Mouse (Mus musculus) lung, embryonic 14.5 days (tissue): ENCODE measurements around the gene Vwce. TPM values are rescaled to one million over a fixed set of nuclear protein-coding genes. Genes with fewer than 3 reads are reported as not detected.

ENCODE experiments used
- ATAC-seq: fragments of 200-750 bp; cut with Nextera tagmentation; 2 replicates; pipeline ENCODE4 v1.8.0; 2017; ENCODE audit warnings: mild to moderate bottlenecking, moderate TSS enrichment, moderate library complexity; ENCODE audit not compliant: insufficient read depth
- DNase-seq: peaks from one replicate; pipeline ENCODE4 v3.0.0-alpha.2; 2015
- H3K27ac ChIP-seq: fragments of 300-500 bp; sonication (generic); 2 replicates; pipeline ENCODE4 v1.5.1; 2014; ENCODE audit warnings: low read depth, mild to moderate bottlenecking, moderate library complexity
- H3K27me3 ChIP-seq: fragments of 300-500 bp; sonication (generic); 2 replicates; pipeline ENCODE4 v1.6.1; 2014; ENCODE audit warnings: low read length, control low read depth; ENCODE audit not compliant: insufficient read depth
- H3K36me3 ChIP-seq: fragments of 300-500 bp; sonication (generic); 2 replicates; pipeline ENCODE4 v1.6.1; 2014; ENCODE audit warnings: control low read depth; ENCODE audit not compliant: insufficient read depth
- H3K4me1 ChIP-seq: fragments of 300-500 bp; sonication (generic); 2 replicates; pipeline ENCODE4 v1.6.1; 2014; ENCODE audit warnings: antibody characterized with exemption, control low read depth; ENCODE audit not compliant: insufficient read depth
- H3K4me2 ChIP-seq: fragments of 300-500 bp; sonication (generic); 2 replicates; pipeline ENCODE4 v1.6.1; 2014; ENCODE audit warnings: mild to moderate bottlenecking
- H3K4me3 ChIP-seq: fragments of 300-500 bp; sonication (generic); 2 replicates; pipeline ENCODE4 v1.5.1; 2014; ENCODE audit warnings: low read depth, low read length
- H3K9ac ChIP-seq: fragments of 300-500 bp; sonication (generic); 2 replicates; pipeline ENCODE4 v1.6.1; 2014
- H3K9me3 ChIP-seq: fragments of 300-500 bp; sonication (generic); 2 replicates; pipeline ENCODE4 v1.6.1; 2016; ENCODE audit warnings: low read depth, low read length, control low read depth
- CTCF ChIP-seq: IDR thresholded peaks from 2 replicates; pipeline ENCODE4 v1.5.1; 2016; ENCODE audit warnings: antibody characterized with exemption, low read depth
- WGBS: fragments of 180-500 bp; shearing (Covaris S2); extraction: QIAGEN DNeasy Blood & Tissue Kit; methylation state at CpG from one replicate; pipeline ENCODE4 v1.1.7; 2014; 5-methylcytosine and 5-hydroxymethylcytosine counted together
- polyA plus RNA-seq: library from polyadenylated mRNA; unstranded; fragments of >200 nt; fragmentation: Nextera tagmentation; extraction: Ambion mirVana; gene quantifications from 2 replicates; pipeline ENCODE4 v1.2.1, GENCODE M21; 2014

Vwce gene
- polyA plus RNA-seq, 1 experiment from 2014 or later = 1.3 TPM

- Histone ChIP-seq H3K9me3 (no peaks in the 10 kb centered on the region), H3K36me3 (peaks cover 39% of the 10 kb centered on the region), H3K4me1 (no peaks in the 10 kb centered on the region), H3K27ac (no peak overlapping the region), H3K9ac (no peak overlapping the region), H3K4me2 (no peak overlapping the region), H3K27me3 (no peaks in the 10 kb centered on the region), H3K4me3 (no peak overlapping the region)
- peak; percentile 34 for TF ChIP-seq CTCF
- no peak for ATAC-seq
- 31% methylated on average over 3 of the region's 3 CpGs for WGBS
- DNase-seq = no peak
These were observed 35.8 kb upstream of the Vwce start for GRCm38 (mm10) chr19:10598188-10598587.

- H3K27me3 ChIP-seq = no peaks in the 10 kb centered on the region
- 0 out of 2 replicates have a peak, but pooled peaks cover 1% of the 10 kb centered on the region for H3K4me1 ChIP-seq
- 76% methylated on average over 2 of the region's 2 CpGs for WGBS
- DNase-seq (no peak), ATAC-seq (no peak)
- H3K9ac ChIP-seq = no peak overlapping the region
- no peaks in the 10 kb centered on the region for H3K9me3 ChIP-seq
- H3K36me3 ChIP-seq = peaks cover 32% of the 10 kb centered on the region
- no peak overlapping the region for H3K27ac ChIP-seq
- no peak overlapping the region for H3K4me3 ChIP-seq
- H3K4me2 ChIP-seq = no peak overlapping the region
- TF ChIP-seq CTCF = no peak
These were observed 34.4 kb upstream of the Vwce start for GRCm38 (mm10) chr19:10599648-10600047.

- Histone ChIP-seq H3K9me3 (no peaks in the 10 kb centered on the region), H3K27ac (peak overlapping the region; percentile 89), H3K4me2 (peak overlapping the region; percentile 59), H3K9ac (peak overlapping the region; percentile 61), H3K27me3 (no peaks in the 10 kb centered on the region), H3K4me1 (peaks cover 9% of the 10 kb centered on the region; the same call in 1 of the 2 replicates), H3K36me3 (peaks cover 21% of the 10 kb centered on the region), H3K4me3 (peak overlapping the region; percentile 21)
- TF ChIP-seq CTCF = no peak
- DNase-seq (no peak), ATAC-seq (0 out of 2 replicates have a peak, but pooled peaks have one; percentile 16)
- 7% methylated on average over 6 of the region's 6 CpGs for WGBS
These were observed 31.7 kb upstream of the Vwce start for GRCm38 (mm10) chr19:10602247-10602769.

GRCm38 (mm10) chr19:10602787-10603186, 31.2 kb upstream of the Vwce start:
- TF ChIP-seq CTCF = peak; percentile 88
- peak; percentile 64; the same call in 1 of the 2 replicates for ATAC-seq
- under 1% methylated on average over 9 of the region's 9 CpGs for WGBS

GRCm38 (mm10) chr19:10603660-10604523, 30.1 kb upstream of the Vwce start:
- DNase-seq (no peak), ATAC-seq (no peak)
- Histone ChIP-seq H3K27ac (no peak overlapping the region), H3K4me2 (0 out of 2 replicates have a peak overlapping the region, but pooled peaks have one; percentile 71), H3K27me3 (no peaks in the 10 kb centered on the region), H3K36me3 (peaks cover 27% of the 10 kb centered on the region), H3K4me3 (no peak overlapping the region), H3K9ac (peak overlapping the region; percentile 70), H3K4me1 (peaks cover 9% of the 10 kb centered on the region; the same call in 1 of the 2 replicates), H3K9me3 (no peaks in the 10 kb centered on the region)
- WGBS = 80% methylated on average over 18 of the region's 18 CpGs
- TF ChIP-seq CTCF = no peak

More at GRCm38 (mm10) chr19:10602787-10603186, 31.2 kb upstream of the Vwce start:
- Histone ChIP-seq H3K4me3 (peak overlapping the region; percentile 21), H3K27ac (peak overlapping the region; percentile 89), H3K4me2 (peak overlapping the region; percentile 59), H3K9me3 (no peaks in the 10 kb centered on the region), H3K9ac (peak overlapping the region; percentile 61), H3K36me3 (peaks cover 23% of the 10 kb centered on the region), H3K27me3 (no peaks in the 10 kb centered on the region), H3K4me1 (peaks cover 9% of the 10 kb centered on the region; the same call in 1 of the 2 replicates)
- peak; percentile 98 for DNase-seq

GRCm38 (mm10) chr19:10604534-10604933, 29.5 kb upstream of the Vwce start:
- H3K9ac ChIP-seq = peak overlapping the region; percentile 70
- ATAC-seq (no peak), DNase-seq (no peak)
- peaks cover 9% of the 10 kb centered on the region; the same call in 1 of the 2 replicates for H3K4me1 ChIP-seq
- TF ChIP-seq CTCF = no peak
- WGBS = 39% methylated on average over 3 of the region's 3 CpGs
- H3K27ac ChIP-seq = peak overlapping the region; percentile 92
- H3K36me3 ChIP-seq = peaks cover 31% of the 10 kb centered on the region
- H3K27me3 ChIP-seq = no peaks in the 10 kb centered on the region
- H3K4me3 ChIP-seq = peak overlapping the region; percentile 94
- no peaks in the 10 kb centered on the region for H3K9me3 ChIP-seq
- peak overlapping the region; percentile 71 for H3K4me2 ChIP-seq
